Mouse (Mus musculus) left cerebral cortex, postnatal 36 days (tissue): ENCODE data around the gene Spata17. TPM values are rescaled to one million over a fixed set of nuclear protein-coding genes. Genes with fewer than 3 reads are reported as not detected.

Experiments used
- DNase-seq, 2 experiments: peaks; one replicate each; pipeline ENCODE4 v3.0.0; 2021 to 2022; ENCODE audit warnings: low spot score in 2 of 2, mixed read lengths in 1 of 2
- intact Hi-C: fragments of 180-260 bp; cut with DNase I; formaldehyde crosslinking; loops from one replicate; pipeline ENCODE4 v1.15.1; 2025
- total RNA-seq, 2 experiments: library from RNA; stranded (reverse); gene quantifications; 2 replicates each; pipeline ENCODE4 v1.2.3; 2021

Spata17 gene
- total RNA-seq: under 1 TPM in 1 of 2 experiments, not detected in 1; 0.64 TPM

DNA sequence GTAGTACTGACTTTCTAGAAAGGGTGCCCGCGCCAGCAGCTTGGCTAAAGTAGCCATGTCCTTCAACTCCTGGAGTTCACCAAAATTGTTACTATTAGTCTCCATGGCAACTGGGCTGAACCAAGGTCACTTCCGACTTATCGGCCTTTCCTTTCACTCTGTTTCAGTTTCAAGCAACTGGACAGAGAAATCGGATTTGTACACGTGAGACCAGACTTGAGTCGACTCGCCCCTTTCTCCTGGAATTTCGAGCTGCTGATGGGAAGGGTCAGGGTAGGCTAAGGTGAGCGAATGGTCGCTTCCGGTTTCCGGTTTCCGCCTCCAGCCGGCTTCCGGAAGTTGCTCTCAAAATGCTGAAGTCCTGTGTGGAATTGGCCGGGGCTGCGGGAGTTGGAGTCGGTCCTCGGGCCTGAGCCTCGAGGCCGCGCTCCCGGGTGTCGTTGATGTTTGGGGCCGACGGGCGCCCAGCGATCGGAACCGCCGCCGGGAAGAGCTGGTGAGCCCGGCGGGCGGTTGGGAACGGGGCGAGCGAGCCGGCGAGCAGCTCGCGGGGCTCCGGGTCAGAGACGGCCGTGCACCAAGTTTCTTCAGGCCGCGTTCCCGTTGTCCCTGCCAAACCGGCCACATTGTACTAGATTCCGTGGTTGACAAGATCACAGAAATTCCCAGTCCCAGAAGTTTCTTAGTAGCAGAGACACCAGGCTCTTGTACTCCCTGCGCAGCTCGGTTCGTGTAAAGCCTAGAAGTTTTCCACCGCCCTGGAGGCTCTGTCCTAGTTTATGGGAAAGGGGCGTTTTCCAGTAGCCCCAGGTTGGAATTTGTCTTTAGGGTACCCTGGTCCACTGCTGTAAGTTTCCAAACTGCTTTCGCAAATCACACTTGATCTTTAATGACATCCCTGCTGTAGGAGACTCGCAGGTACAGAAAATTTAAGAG lies at the start of gene Spata17, which contains the start of gene Gpatch2:
Spata17 (minus strand) TSS at position 285 of the 936 bp plus-strand sequence.
Gpatch2 (plus strand) TSS at position 328 of the 936 bp plus-strand sequence.
- intact Hi-C loops: no loop called here
- peak; percentile 78 to 81 for DNase-seq

GRCm38 (mm10) chr1:187258756-187259155 lies 43.5 kb upstream of the Spata17 start:
- no peak for DNase-seq
- intact Hi-C loops: no loop called here

GRCm38 (mm10) chr1:187250741-187251262 lies 35.5 kb upstream of the Spata17 start:
- no peak for DNase-seq
- intact Hi-C loops: no loop called here

GRCm38 (mm10) chr1:187244734-187245133 lies 29.5 kb upstream of the Spata17 start:
- intact Hi-C loops: no loop called here
- no peak for DNase-seq

GRCm38 (mm10) chr1:187241329-187241728 lies 26.1 kb upstream of the Spata17 start:
- intact Hi-C loops: no loop called here
- no peak for DNase-seq

GRCm38 (mm10) chr1:187240304-187240703 lies 25.0 kb upstream of the Spata17 start:
- DNase-seq: no peak
- intact Hi-C loops: no loop called here

DNA sequence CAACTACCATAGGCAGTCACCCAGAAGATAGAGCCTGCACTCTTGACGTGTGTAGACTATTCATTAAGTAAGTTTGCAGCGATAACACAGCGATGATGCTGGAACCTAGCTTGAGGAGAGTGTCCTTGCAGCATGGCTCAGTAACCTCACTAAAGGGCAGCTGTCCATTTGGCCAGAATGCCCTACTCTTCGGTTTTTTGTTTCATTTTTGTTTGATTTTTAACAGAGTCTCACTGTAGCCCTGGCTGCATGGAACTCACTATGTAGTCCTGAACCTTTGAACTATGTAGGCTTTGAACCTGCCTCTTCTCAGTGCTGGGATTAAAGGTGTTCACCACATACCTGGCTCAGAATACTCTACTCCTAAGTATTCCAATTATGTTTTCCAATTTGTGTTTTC lies 22.8 kb upstream of the Spata17 start:
- DNase-seq: no peak
- intact Hi-C loops: no loop called here

DNA sequence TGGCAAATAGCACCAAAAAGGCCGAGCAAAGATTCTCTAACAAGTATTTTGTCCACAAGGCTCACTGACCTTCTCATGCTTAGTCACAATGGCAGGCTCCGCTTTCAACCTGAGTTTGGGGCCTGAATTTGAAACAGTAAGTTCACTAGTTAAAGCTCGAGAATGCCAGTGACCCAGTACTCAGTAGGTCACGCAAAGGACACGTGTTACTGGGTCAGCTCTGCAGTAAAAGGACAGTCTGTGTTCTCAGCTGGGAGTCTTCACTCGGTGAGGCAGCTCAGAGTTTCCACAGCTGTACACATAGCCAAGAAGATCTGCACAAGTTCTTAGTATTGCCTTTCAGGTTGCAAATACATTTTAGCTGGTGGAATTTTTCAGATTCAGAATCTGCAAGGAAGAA lies 21.0 kb upstream of the Spata17 start:
- intact Hi-C loops: no loop called here
- no peak for DNase-seq

DNA sequence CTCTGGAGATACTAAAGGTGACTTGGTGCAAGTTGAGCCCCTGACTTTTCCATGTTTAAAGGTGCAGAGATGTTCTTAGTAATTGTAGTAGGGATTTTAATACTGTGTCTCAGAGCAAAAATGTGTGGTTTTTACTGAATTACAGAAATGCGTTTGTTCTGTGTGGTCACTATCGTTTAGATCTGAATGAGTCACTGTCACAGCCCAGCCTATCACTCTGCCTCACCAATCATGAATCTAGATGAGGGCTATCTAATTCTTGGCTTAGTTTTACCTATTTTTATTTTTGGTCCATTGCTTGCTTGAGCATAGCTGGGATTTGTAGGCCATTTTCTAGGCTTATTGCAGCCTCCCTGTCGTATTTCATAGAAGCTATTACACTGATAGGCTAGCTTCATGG lies 19.9 kb upstream of the Spata17 start:
- intact Hi-C loops: no loop called here

GRCm38 (mm10) chr1:187232996-187233615 lies 17.8 kb upstream of the Spata17 start:
- no peak for DNase-seq
- intact Hi-C loops: no loop called here

More for the DNA sequence above, 19.9 kb upstream of the Spata17 start:
- no peak for DNase-seq

DNA sequence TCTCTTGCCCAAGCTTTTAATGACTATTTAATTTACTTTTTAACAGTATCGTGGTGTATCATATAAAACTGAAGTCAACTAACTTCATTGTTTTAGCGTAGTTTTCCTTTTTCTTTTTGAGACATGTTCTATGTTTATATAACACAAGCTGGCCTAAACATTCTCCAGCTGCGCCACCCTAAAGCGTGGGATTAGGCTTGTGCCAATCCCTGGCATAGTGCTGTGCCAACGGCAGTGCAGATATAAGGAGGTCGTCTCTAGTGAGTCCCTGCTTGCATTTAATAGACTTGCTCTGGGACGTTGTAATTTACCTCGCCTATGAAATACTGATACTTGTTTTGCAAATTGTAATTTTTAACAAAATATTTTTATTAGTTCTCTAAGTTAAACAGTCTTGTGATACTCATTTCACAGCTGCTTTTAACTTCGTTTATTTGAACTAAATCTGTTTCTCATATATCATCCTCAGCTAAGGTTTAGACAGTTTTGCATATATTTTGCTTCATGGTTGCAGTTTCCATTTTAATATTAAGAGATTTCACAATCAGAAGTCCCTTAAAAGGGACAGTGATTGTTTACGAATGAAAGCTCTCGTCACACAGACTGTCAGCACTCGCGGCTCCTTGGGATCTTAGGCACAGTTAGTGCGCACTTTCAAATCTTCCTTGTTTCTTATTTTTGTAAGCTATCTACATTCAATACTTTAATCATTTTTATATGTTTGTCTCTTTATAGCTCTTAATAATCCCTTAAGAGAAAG lies 17.1 kb upstream of the Spata17 start:
- intact Hi-C loops: no loop called here
- no peak for DNase-seq

DNA sequence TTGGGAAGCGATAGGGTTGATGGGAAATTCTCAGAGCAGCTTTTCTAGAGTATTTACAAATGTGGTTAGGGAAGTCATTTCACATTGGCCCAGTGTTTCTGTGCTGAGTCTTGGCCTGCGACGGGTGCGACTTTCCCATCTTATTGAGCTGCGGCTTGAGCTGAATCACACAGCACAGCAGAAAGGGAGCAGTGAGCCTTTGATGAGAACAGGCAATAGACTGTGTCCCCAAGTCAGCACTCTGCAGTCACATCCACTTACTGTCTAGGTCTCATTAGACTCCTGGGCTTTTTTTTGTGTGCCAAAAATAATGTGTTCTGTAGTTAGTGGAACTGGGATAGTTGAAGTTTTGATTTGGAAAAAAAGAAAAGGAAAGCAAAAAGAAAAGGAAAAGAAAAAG lies 15.0 kb upstream of the Spata17 start:
- DNase-seq: no peak
- intact Hi-C loops: no loop called here

DNA sequence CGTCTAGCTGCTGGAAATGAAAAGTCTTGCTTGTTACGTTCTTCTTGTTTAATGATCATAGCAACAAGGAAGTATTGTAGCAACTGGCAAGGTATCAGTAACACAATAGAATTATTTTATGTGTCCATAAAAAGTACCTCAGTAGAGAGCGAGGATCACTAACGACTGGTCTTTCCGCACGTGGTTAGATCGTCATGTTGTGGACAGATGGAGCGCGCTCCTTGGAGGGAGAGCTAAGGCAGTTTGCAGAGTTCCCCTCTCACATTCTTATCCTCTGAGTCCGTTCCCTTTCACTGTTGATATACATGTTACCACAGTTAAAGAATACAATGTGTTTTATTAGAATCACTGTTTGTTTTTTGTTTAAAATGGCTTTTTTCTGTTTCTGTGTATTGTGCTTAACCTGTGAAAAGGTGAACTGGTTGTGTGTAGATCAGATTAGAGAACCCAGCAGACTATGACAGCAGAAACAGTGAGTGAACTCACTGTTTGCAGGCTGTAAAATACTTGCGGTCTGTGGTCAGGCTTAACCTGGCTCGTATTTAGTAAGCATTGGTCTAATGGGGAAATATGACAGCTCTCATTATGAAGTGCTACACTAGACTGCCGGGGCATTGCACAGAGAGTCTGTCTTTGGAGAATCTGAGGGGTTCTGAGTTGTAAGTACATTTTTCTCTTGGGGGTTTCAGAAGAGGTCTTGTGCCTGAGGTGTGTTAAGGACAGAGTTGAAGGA lies 13.3 kb upstream of the Spata17 start:
- no peak for DNase-seq
- intact Hi-C loops: no loop called here

GRCm38 (mm10) chr1:187226328-187227025 lies 11.2 kb upstream of the Spata17 start:
- intact Hi-C loops: no loop called here
- no peak for DNase-seq

DNA sequence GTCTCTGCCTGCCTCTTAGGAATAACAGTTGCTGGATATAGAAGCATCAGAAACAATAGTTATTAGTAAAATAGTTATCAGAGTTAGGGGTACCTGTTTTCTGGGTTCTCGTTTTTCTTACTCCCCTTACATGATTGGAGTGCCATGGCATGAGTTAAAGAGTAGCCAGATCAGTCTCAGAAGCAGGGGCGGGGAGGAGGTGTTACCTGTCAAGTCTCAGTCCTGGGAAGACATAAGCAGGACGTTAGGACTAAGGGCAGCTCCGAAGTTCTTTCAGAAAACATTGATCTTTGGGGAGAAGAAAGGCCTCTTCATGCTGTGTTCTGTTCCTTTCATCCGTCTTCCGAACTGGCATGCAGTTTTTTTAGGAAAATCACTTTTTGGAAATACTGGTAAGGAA lies 5.5 kb upstream of the Spata17 start:
- no peak for DNase-seq
- intact Hi-C loops: no loop called here

GRCm38 (mm10) chr1:187216620-187217410 lies 1.6 kb upstream of the Spata17 start:
- no peak for DNase-seq
- intact Hi-C loops: no loop called here

- intact Hi-C loops: no loop called here
These were observed 4.5 kb downstream of the Spata17 start for GRCm38 (mm10) chr1:187210736-187211135.

DNA sequence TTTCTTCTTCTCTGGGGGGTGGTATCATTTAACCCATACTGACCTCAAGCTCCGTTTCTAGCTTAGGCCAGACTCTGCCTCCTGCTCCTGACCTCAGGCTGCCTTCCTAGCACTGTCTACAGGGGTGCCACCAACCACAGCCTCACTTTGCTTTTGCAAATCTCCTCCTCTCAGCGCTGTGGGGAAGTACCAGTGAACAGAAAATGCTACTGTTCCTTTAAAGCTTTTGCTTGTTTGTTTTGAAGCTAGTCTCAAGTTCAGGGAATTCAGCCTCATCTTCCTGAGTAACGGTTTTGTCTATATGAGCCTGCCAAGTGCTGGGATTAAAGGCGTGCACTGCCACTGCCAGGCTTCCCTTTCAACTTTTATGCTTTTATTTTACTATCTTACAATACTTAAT lies 5.8 kb downstream of the Spata17 start:
- intact Hi-C loops: no loop called here
- DNase-seq: no peak

More at GRCm38 (mm10) chr1:187210736-187211135, 4.5 kb downstream of the Spata17 start:
- no peak for DNase-seq
